Mouse (Mus musculus) C2C12 (cell line): Measurements from ENCODE around the gene Mobp. TPM values are rescaled to one million over a fixed set of nuclear protein-coding genes. Genes with fewer than 3 reads are reported as not detected.
"Not testable (repeated sequence)": the region's sequence is repeated elsewhere in the genome, so short reads cannot be mapped to it uniquely, and the experiment has no call there.

Experiments used
- H3K27me3 ChIP-seq: one replicate; pipeline ENCODE4 v1.6.1; 2011; ENCODE audit not compliant: control insufficient read depth, insufficient read depth, insufficient read length
- H3K36me3 ChIP-seq: one replicate; pipeline ENCODE4 v1.6.1; 2011; ENCODE audit not compliant: control insufficient read depth, insufficient read depth
- H3K4me3 ChIP-seq: one replicate; pipeline ENCODE4 v1.5.1; 2011; ENCODE audit warnings: mild to moderate bottlenecking, control low read depth; ENCODE audit not compliant: poor library complexity, insufficient read depth, severe bottlenecking
- H3K79me2 ChIP-seq: one replicate; pipeline ENCODE4 v1.6.1; 2011; ENCODE audit not compliant: control insufficient read depth, insufficient read depth
- H3K79me3 ChIP-seq: one replicate; pipeline ENCODE4 v1.6.1; 2011; ENCODE audit warnings: low read depth, control low read depth
- H3ac ChIP-seq: one replicate; pipeline ENCODE3; 2011; ENCODE audit warnings: low read depth; ENCODE audit not compliant: control insufficient read depth, insufficient read length
- CEBPB ChIP-seq: IDR thresholded peaks from one replicate; pipeline ENCODE4 v1.6.1; 2011; ENCODE audit warnings: low read depth, mild to moderate bottlenecking, control low read depth, moderate library complexity
- CTCF ChIP-seq: IDR thresholded peaks from one replicate; pipeline ENCODE4 v1.5.1; 2011; ENCODE audit not compliant: control insufficient read depth, insufficient read depth, insufficient read length
- FOSL1 ChIP-seq: IDR thresholded peaks from one replicate; pipeline ENCODE4 v1.8.0; 2011; ENCODE audit warnings: mild to moderate bottlenecking, low read length; ENCODE audit not compliant: poor library complexity, insufficient read depth, severe bottlenecking
- MAX ChIP-seq: IDR thresholded peaks from one replicate; pipeline ENCODE4 v1.6.1; 2011; ENCODE audit warnings: mild to moderate bottlenecking, control low read depth
- MYOD1 ChIP-seq: IDR thresholded peaks from one replicate; pipeline ENCODE4 v1.6.1; 2011; ENCODE audit warnings: low read depth; ENCODE audit not compliant: control insufficient read depth, insufficient read length
- MYOG ChIP-seq: IDR thresholded peaks from one replicate; pipeline ENCODE4 v1.6.1; 2011; ENCODE audit not compliant: control insufficient read depth, insufficient read length; ENCODE audit errors: extremely low read depth
- USF1 ChIP-seq: IDR thresholded peaks from one replicate; pipeline ENCODE4 v1.6.1; 2011; ENCODE audit warnings: low read depth, mild to moderate bottlenecking, control low read depth, moderate library complexity
- long read RNA-seq, 2 experiments: library from polyadenylated mRNA; unstranded; transcript quantifications; one replicate each; pipeline ENCODE4 v2.0.0; 2019 to 2020
- polyA plus RNA-seq: library from polyadenylated mRNA; unstranded; fragments of >200 nt; fragmentation: generic; extraction: Trizol; gene quantifications from one replicate; pipeline ENCODE4 v1.2.1, GENCODE M21; 2012; ENCODE audit warnings: missing spikeins

The Mobp gene
- polyA plus RNA-seq = not detected
- long read RNA-seq, experiment 1 = 0 reads
- long read RNA-seq, experiment 2 = 0 reads

DNA sequence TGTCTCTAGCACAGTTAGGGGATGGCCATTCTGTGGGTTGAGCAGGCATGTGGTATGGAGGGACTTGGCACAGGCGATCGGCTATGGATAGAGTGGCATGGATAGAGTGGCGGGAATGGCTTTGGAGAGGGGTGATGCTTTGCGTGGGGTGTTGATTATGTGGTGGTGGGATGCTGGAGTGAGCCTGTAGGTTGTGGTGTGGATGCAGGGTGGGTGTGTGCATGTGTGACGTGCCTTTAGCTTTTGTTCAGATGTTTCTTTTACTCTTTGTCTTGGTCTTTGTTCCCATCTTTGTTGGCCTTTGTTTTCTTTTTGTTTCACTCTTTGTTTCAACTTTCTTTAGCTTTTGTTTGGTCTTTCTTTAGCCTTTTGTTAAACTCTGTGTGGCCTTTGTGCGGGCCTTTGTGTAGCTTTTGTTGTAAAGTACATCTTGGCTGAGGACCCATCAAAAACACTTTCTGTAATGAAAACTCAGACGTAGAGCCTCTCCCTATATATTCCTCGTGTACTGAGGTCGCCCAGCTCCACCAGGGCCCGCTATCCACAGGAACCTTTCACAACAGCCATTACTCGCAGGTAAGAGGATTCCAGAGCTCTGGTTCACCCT is at the start of gene Mobp:
TSS of gene Mobp (plus strand) at position 486 of the 607 bp plus-strand sequence.
- Histone ChIP-seq H3K27me3 (peaks cover 65% of the 10 kb centered on the region), H3ac (no peak within 1 kb of the TSS), H3K4me3 (no peak within 1 kb of the TSS), H3K79me3 (no peaks in the 10 kb centered on the region), H3K36me3 (no peaks in the 10 kb centered on the region), H3K79me2 (no peaks in the 10 kb centered on the region)
- TF ChIP-seq USF1 = no peak
- TF ChIP-seq MYOD1 = no peak
- TF ChIP-seq FOSL1 = no peak
- no peak for TF ChIP-seq MYOG
- no peak for TF ChIP-seq CEBPB
- TF ChIP-seq CTCF = no peak
- TF ChIP-seq MAX = no peak

DNA sequence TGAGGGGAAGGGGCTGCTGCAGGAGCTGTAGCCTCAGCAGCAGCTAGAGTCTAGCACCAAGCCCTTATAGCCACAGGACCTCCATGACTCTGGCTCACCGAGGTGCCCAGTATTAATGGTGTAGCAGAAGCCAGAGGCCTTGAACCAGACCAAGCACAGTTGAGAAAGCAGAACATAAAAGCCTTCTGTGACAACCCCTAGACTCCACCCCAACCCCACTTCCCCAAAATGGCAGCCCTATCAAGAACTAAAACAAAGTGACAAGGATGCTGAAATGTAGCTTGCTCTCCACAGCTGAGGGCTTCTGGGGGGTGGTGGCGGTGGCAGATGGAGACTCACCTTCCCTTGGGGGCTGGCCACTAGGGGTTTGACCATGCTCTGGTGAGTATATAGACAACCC is 48.3 kb upstream of the Mobp start:
- Histone ChIP-seq H3K79me2 (no peaks in the 10 kb centered on the region), H3K4me3 (no peak overlapping the region), H3K36me3 (no peaks in the 10 kb centered on the region), H3K79me3 (no peaks in the 10 kb centered on the region), H3K27me3 (no peaks in the 10 kb centered on the region), H3ac (no peak overlapping the region)
- TF ChIP-seq CTCF (no peak), USF1 (no peak), MAX (no peak), MYOG (no peak), FOSL1 (no peak), MYOD1 (no peak), CEBPB (no peak)

DNA sequence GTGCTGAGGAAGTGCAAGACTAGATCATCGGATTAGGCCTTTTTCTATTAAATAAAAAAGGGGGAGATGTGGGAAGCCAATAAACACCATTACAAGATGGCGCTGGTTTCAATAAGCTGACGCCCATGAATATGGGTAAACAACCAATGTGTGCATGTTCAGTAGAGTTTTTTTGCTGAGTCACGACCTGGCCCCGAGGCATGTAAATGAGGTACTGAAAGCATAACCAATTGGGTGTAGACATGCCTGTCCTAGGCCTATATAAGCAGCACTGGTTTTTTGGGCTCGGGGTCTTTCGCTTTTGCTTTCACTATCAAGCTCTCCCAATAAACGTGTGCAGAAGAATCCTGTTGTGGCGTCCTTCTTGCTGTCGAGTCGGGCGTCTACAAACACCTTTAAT is 40.6 kb upstream of the Mobp start:
- H3K79me3 ChIP-seq, H3K36me3 ChIP-seq, H3K4me3 ChIP-seq, H3K27me3 ChIP-seq, H3ac ChIP-seq: not testable (repeated sequence)
- H3K79me2 ChIP-seq = peaks cover 28% of the 10 kb centered on the region

DNA sequence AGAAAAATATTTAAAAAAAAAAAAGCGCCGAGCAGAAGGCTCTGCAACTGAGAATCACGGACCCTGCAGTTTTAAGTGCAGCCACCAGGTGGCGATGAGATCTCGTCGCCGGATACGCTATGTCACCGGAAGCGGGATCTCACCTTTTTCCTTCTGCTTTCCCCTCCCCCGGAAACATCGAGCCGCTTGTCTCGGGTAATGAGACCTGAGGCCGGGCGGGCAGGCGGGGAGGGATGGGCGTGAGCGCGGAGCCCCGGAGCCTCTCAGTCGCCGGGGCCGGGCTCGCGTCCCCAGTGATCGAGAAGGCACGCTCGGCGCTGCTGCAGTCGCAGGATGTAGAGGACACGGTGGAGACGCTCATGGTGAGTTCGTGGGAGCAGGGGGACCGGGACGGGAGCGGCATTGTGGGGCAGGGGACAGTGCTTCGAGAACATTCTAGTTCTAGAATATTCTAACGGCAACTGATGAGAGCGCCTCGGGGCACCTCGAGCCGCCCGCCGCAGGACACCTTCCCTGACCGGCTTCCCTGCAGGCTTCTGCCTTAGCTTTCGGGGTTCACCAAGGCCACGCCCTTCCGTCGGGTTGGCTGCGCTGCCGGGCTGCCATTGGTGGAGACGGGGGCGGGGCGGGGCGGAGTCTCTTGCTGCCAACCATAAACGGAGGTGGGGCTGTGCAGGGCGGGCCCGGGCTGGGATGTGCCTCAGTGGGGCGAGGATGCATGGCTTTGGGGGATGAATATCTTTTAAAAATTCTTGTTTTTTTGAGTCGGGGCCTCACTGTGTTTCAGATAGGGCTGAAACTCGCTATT is 39.1 kb upstream of the Mobp start, which contains the start of gene Slc25a38:
TSS of gene Slc25a38 (plus strand) at position 164 of the 808 bp plus-strand sequence.
- Histone ChIP-seq H3ac (peak within 1 kb of the TSS; percentile 64), H3K36me3 (no peaks in the 10 kb centered on the region), H3K79me3 (peaks cover 10% of the 10 kb centered on the region), H3K27me3 (no peaks in the 10 kb centered on the region), H3K4me3 (peak within 1 kb of the TSS; percentile 61), H3K79me2 (peaks cover 32% of the 10 kb centered on the region)
- TF ChIP-seq MYOD1 (no peak), FOSL1 (no peak), CTCF (peak; percentile 56)

DNA sequence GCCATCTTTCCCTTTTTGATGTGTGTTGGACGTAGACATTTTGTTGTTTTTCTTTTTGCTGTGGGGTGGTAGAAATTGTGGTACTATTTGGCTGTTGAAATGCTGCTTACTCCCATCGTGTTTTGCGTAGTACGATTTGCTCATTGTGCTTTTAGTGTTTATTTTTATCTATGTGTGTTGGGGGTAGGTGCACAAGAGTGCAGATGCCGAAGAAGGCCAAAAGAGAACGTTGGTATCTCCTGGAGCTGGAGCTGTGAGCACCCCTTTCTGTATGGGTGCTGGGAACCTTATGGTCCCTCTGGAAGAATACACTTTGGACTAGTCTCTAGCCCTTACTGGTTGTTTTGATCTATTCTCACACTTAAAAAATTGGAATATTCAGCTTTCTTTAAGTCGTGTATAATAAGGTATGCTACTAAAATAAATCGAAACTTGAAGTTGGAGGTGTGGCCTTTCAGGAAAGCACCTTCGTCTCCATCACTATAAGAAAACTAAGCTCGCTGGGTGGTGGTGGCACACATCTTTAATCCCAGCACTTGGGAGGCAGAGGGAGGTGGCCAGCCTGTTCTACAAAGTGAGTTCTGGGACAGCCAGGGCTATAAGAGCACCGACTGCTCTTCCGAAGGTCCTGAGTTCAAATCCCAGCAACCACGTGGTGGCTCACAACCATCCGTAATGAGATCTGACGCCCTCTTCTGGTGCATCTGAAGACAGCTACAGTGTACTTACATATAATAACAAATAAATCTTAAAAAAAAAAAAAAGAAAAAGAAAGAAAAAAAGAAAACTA is 38.2 kb upstream of the Mobp start:
- peak overlapping the region; percentile 61 for H3K4me3 ChIP-seq
- peaks cover 10% of the 10 kb centered on the region for H3K79me3 ChIP-seq
- H3ac ChIP-seq = no peak overlapping the region
- H3K27me3 ChIP-seq = no peaks in the 10 kb centered on the region
- no peak for TF ChIP-seq CEBPB
- no peak for TF ChIP-seq FOSL1
- no peak for TF ChIP-seq MAX
- TF ChIP-seq USF1 = no peak
- no peaks in the 10 kb centered on the region for H3K36me3 ChIP-seq
- H3K79me2 ChIP-seq = peaks cover 32% of the 10 kb centered on the region

DNA sequence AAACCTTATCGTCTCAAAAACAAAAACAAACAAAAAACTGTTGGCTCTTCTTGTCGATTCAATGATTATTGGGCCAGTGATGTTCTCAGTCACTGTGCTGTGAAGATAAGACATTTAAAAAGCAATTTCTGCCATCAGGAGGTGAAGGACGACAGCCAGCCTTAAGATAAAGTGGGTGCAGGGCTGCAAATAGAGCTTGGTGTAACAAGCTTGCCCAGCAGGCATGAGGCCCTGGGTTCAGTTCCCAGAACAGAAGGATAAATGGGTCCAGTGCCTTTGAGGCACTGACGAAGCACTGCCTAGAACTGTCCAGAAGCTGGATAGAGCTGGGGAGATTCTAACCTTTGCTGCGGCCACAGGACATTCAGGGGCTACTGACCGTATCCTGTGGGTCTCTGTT is 37.0 kb upstream of the Mobp start:
- TF ChIP-seq CTCF (no peak), MAX (no peak)
- H3K36me3 ChIP-seq = no peaks in the 10 kb centered on the region
- H3K27me3 ChIP-seq = no peaks in the 10 kb centered on the region
- no peak overlapping the region for H3ac ChIP-seq
- H3K79me3 ChIP-seq = peaks cover 10% of the 10 kb centered on the region
- H3K79me2 ChIP-seq = peaks cover 32% of the 10 kb centered on the region
- H3K4me3 ChIP-seq = no peak overlapping the region
